Mouse (Mus musculus): Measurements from ENCODE around the gene Lsm5. TPM values are rescaled to one million over a fixed set of nuclear protein-coding genes. Genes with fewer than 3 reads are reported as not detected.

The Lsm5 gene
- total and polyA plus RNA-seq, 3 experiments = 4.2 to 18.0 (median 15.7) TPM

DNA sequence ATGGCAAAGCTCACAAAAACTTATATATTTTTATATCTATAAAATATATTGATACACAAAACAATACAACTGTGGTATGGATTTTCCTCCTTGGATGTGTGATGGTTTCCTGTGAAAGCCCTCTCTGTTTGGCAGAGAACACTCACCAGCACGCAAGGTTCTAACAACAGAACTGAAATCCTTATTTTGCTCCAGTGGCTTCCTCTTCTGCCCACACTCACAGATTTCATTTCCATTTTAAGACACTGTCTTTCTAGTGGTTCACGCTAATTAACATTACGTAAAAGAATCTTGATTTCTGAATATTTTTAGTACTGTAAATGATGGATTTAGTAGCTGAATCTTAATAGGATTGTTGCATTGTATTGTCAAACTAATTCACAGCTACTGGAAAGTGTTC, 16.3 kb downstream of the Lsm5 start:
- no peak overlapping the region for H3K27ac ChIP-seq
- H3K27me3 ChIP-seq (ENCODE audit: control insufficient read depth, insufficient read depth, low read length) = no peaks in the 10 kb centered on the region
- no peak overlapping the region for H3K4me3 ChIP-seq
- TF ChIP-seq CTCF (IDR thresholded peaks at IDR 0.05) = no peak
- TF ChIP-seq POLR2A (IDR thresholded peaks at IDR 0.05; ENCODE audit: insufficient read depth, low read depth, low read length) = no peak
- no peak for TF ChIP-seq EP300 (IDR thresholded peaks at IDR 0.05; ENCODE audit: insufficient read depth, low read depth, low read length)
- H3K36me3 ChIP-seq (ENCODE audit: control insufficient read depth, insufficient read depth, low read length) = no peaks in the 10 kb centered on the region
- 92% methylated on average over 3 of the region's 3 CpGs for WGBS
- DNase-seq = no peak
- no peaks in the 10 kb centered on the region for H3K4me1 ChIP-seq (ENCODE audit: control insufficient read depth, insufficient read depth, low read length)
- intact Hi-C loops (cut with DNase I) = no loop called here
- no peaks in the 10 kb centered on the region for H3K79me2 ChIP-seq (replicated peaks; ENCODE audit: control insufficient read depth, insufficient read depth, low read length)
- H3K9ac ChIP-seq (ENCODE audit: low read depth, low read length) = no peak overlapping the region

DNA sequence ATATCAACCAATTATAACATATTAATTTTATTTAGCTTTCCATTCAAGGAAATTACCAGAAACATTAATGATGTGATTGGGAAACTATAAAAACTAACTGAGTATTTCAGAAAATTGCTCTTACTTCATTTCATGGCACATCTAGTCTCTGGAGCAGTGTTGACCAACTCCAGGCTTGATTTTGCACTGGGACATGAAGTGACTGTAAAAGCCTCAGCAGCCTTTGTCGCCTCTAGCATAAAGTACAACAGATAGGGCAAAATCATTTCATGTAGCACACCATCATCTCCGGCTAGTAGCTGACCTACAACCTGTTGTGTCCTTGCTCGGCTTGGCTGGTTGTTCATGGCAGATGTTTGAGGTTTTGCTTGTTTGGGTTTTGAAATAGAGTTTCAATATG, 40.1 kb downstream of the Lsm5 start:
- 82% methylated on average over 3 of the region's 3 CpGs for WGBS
- no peaks in the 10 kb centered on the region for H3K36me3 ChIP-seq (ENCODE audit: control insufficient read depth, insufficient read depth, low read length)
- no peak for DNase-seq
- intact Hi-C loops (cut with DNase I) = no loop called here
- TF ChIP-seq POLR2A (IDR thresholded peaks at IDR 0.05; ENCODE audit: insufficient read depth, low read depth, low read length) = no peak
- TF ChIP-seq CTCF (IDR thresholded peaks at IDR 0.05) = no peak
- no peak for TF ChIP-seq EP300 (IDR thresholded peaks at IDR 0.05; ENCODE audit: insufficient read depth, low read depth, low read length)
- H3K27me3 ChIP-seq (ENCODE audit: control insufficient read depth, insufficient read depth, low read length) = 0 out of 2 replicates have a peak, but pooled peaks cover 1% of the 10 kb centered on the region
- no peak overlapping the region for H3K27ac ChIP-seq
- H3K79me2 ChIP-seq (replicated peaks; ENCODE audit: control insufficient read depth, insufficient read depth, low read length) = no peaks in the 10 kb centered on the region
- no peaks in the 10 kb centered on the region for H3K4me1 ChIP-seq (ENCODE audit: control insufficient read depth, insufficient read depth, low read length)
- H3K9ac ChIP-seq (ENCODE audit: low read depth, low read length) = no peak overlapping the region
- H3K4me3 ChIP-seq = no peak overlapping the region

DNA sequence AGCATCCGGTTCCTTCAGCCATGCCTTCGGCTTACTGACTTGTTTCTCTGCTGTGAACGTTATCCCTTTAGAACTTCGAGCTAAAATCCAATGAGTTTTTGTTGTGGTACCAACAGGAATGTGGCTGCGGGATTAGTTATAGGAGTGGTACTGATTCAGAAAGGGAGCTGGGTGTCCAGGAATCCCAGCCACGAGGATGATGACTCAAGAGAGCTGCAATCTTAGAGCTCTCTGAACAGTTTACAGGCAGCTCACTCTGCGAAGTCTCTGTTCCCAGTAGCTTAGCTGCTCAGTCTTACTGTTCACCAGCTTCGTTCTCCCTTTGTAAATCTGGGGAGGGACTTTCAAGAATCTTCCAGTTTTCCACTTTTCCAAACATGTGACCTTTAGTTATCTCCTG, 49.1 kb downstream of the Lsm5 start:
- no peak for TF ChIP-seq EP300 (IDR thresholded peaks at IDR 0.05; ENCODE audit: insufficient read depth, low read depth, low read length)
- no peak for TF ChIP-seq CTCF (IDR thresholded peaks at IDR 0.05)
- no peak for TF ChIP-seq POLR2A (IDR thresholded peaks at IDR 0.05; ENCODE audit: insufficient read depth, low read depth, low read length)
- Histone ChIP-seq H3K36me3 (ENCODE audit: control insufficient read depth, insufficient read depth, low read length) (no peaks in the 10 kb centered on the region), H3K79me2 (replicated peaks; ENCODE audit: control insufficient read depth, insufficient read depth, low read length) (no peaks in the 10 kb centered on the region), H3K27me3 (ENCODE audit: control insufficient read depth, insufficient read depth, low read length) (peaks cover 3% of the 10 kb centered on the region; the same call in 1 of the 2 replicates), H3K27ac (no peak overlapping the region), H3K4me3 (no peak overlapping the region), H3K4me1 (ENCODE audit: control insufficient read depth, insufficient read depth, low read length) (no peaks in the 10 kb centered on the region), H3K9ac (ENCODE audit: low read depth, low read length) (no peak overlapping the region)
- no peak for DNase-seq
- intact Hi-C loops (cut with DNase I) = no loop called here
- WGBS = 67% methylated on average over 8 of the region's 8 CpGs

DNA sequence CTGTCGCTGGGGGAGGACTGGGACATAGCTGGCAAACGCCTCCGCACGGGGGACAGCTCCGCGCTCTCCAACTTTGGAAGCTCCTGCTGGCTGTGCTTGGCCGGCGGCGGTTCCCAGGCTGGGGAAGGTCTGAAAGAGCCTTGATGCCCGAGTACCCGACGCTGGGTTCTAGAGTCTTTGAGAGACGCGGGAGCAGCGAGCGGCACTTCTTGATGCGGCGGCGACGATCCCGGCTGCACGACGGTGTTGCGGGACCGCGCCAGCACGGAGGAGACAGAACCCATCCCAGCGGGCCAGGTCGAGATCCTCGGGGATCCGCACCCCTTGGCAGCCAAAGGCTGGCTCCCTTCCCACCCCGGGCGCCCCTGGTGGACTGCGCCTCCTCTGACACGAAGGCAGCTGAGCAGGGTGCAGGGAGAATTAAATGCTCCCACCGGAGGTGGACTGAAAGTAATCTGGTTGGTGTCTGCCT, 52.4 kb downstream of the Lsm5 start:
- intact Hi-C loops (cut with DNase I) = no loop called here
- Histone ChIP-seq H3K27ac (no peak overlapping the region), H3K9ac (ENCODE audit: low read depth, low read length) (no peak overlapping the region), H3K4me3 (peak overlapping the region; percentile 23), H3K79me2 (replicated peaks; ENCODE audit: control insufficient read depth, insufficient read depth, low read length) (no peaks in the 10 kb centered on the region), H3K36me3 (ENCODE audit: control insufficient read depth, insufficient read depth, low read length) (no peaks in the 10 kb centered on the region), H3K27me3 (ENCODE audit: control insufficient read depth, insufficient read depth, low read length) (peaks cover 2% of the 10 kb centered on the region; the same call in 1 of the 2 replicates), H3K4me1 (ENCODE audit: control insufficient read depth, insufficient read depth, low read length) (no peaks in the 10 kb centered on the region)
- TF ChIP-seq POLR2A (IDR thresholded peaks at IDR 0.05; ENCODE audit: insufficient read depth, low read depth, low read length) (no peak), CTCF (IDR thresholded peaks at IDR 0.05) (no peak), EP300 (IDR thresholded peaks at IDR 0.05; ENCODE audit: insufficient read depth, low read depth, low read length) (no peak)
- under 1% methylated on average over 36 of the region's 36 CpGs for WGBS
- peak in 1 of 2 experiments; percentile 15 for DNase-seq

Other genes with a start within 250 kb of the Lsm5 start
- 10 to 100 TPM; 64.9 to 85.7 TPM for gene Pde1c, start 135.6 kb downstream of the Lsm5 start, total RNA-seq (2021)
- 9.7 and 22.7 TPM in 2 replicates for gene Pde1c, start 135.6 kb downstream of the Lsm5 start, polyA plus RNA-seq (2012; rRNA removed)
- 1 to 10 TPM; 5.8 to 6.9 TPM for gene Avl9, start 10.2 kb upstream of the Lsm5 start, total RNA-seq (2021)
- 2.0 and 3.2 TPM in 2 replicates for gene Avl9, start 10.2 kb upstream of the Lsm5 start, polyA plus RNA-seq (2012; rRNA removed)
- 10 to 100 TPM; 28.9 to 30.6 TPM for gene Kbtbd2, start 93.1 kb upstream of the Lsm5 start, total RNA-seq (2021)
- 7.7 and 15.6 TPM in 2 replicates for gene Kbtbd2, start 93.1 kb upstream of the Lsm5 start, polyA plus RNA-seq (2012; rRNA removed)
- gene Fkbp9, start 127.3 kb upstream of the Lsm5 start, total RNA-seq (2021) = 10 to 100 TPM; 84.5 to 85.9 TPM
- 44.1 and 89.8 TPM in 2 replicates for gene Fkbp9, start 127.3 kb upstream of the Lsm5 start, polyA plus RNA-seq (2012; rRNA removed)
- gene Nt5c3, start 219.2 kb upstream of the Lsm5 start, total RNA-seq (2021) = 10 to 100 TPM; 62.4 to 75.5 TPM
- 16.9 and 49.2 TPM in 2 replicates for gene Nt5c3, start 219.2 kb upstream of the Lsm5 start, polyA plus RNA-seq (2012; rRNA removed)
- gene Vmn1r4, start 219.3 kb upstream of the Lsm5 start, total RNA-seq (2021) = under 1 TPM in 1 of 2 experiments, not detected in 1; 0.16 TPM
- 0.06 and 0.29 TPM in 2 replicates for gene Vmn1r4, start 219.3 kb upstream of the Lsm5 start, polyA plus RNA-seq (2012; rRNA removed)

All from heart, adult 2 months (tissue).